In genomic region chr11:79886395-79886794, GRCm38 (mm10) we compare ENCODE assay signal across 18 mouse cellular contexts.
A peak's percentile ranks its signal among the peaks of the same experiment; 100 is the strongest.
DNase-seq lines count a peak whose midpoint lies in the region; ATAC-seq and TF ChIP-seq lines count a peak whose summit lies in the region.
"Had no signal": no experiment of that assay in that cellular context is flagged by ENCODE, and none has a peak within 500 bp of the region (broad histone marks: within the 10 kb centered on the region; RNA-seq: fewer than 3 reads in every experiment).

No protein-coding gene starts in this region.

- TF ChIP-seq POLR2A in kidney, adult 2 months (IDR thresholded peaks at IDR 0.05; ENCODE audit: low read depth, low read length) = no peak
- TF ChIP-seq POLR2A in small intestine, adult 2 months (IDR thresholded peaks at IDR 0.05; ENCODE audit: low read depth, low read length) = no peak

- DNase-seq in kidney, adult 2 months = no peak
- no peak for DNase-seq in kidney, postnatal 25 days
- peak; percentile 66 for DNase-seq in MEL-GATA-1-ER (ENCODE audit: extremely low read depth, low read depth)
- DNase-seq in urinary bladder, postnatal 14 days (ENCODE audit: low spot score) = no peak
- no peak for DNase-seq in heart, adult 9 months (ENCODE audit: low spot score in 2 of 2)
- DNase-seq: adrenal gland, adult 2 months; adrenal gland, postnatal 25 days; cerebellum, adult 18-20 months; cerebellum, postnatal 10 days; heart, adult 2 months had no signal

- no peaks in the 10 kb centered on the region for H3K9me3 ChIP-seq in intestine, postnatal 0 days (ENCODE audit: control insufficient read depth)
- H3K9me3 ChIP-seq in hindbrain, embryonic 13.5 days = no peaks in the 10 kb centered on the region
- H3K9me3 ChIP-seq: embryonic facial prominence, embryonic 12.5 days; forebrain, embryonic 15.5 days; hindbrain, embryonic 10.5 days; hindbrain, embryonic 15.5 days had no signal

- no peak overlapping the region for H3K4me2 ChIP-seq in intestine, postnatal 0 days (replicated peaks; ENCODE audit: low read depth)
- no peak overlapping the region for H3K4me2 ChIP-seq in hindbrain, embryonic 13.5 days
- H3K4me2 ChIP-seq: embryonic facial prominence, embryonic 12.5 days; forebrain, embryonic 15.5 days; heart, embryonic 12.5 days; hindbrain, embryonic 15.5 days had no signal

- H3K4me3 ChIP-seq in kidney, adult 2 months (ENCODE audit: insufficient read depth, low read depth, low read length) = no peak overlapping the region
- no peak overlapping the region for H3K4me3 ChIP-seq in intestine, postnatal 0 days (ENCODE audit: low read depth, low read length)
- no peak overlapping the region for H3K4me3 ChIP-seq in small intestine, adult 2 months (ENCODE audit: low read depth, low read length)
- no peak overlapping the region for H3K4me3 ChIP-seq in hindbrain, embryonic 13.5 days
- H3K4me3 ChIP-seq: embryonic facial prominence, embryonic 12.5 days; forebrain, embryonic 15.5 days; heart, adult 2 months; heart, embryonic 12.5 days; hindbrain, embryonic 10.5 days; hindbrain, embryonic 15.5 days had no signal

- TF ChIP-seq CTCF in kidney, adult 2 months (conservative IDR thresholded peaks at IDR 0.05; ENCODE audit: insufficient read depth, insufficient read length, low read depth, low read length) = no peak
- TF ChIP-seq CTCF in intestine, postnatal 0 days (IDR thresholded peaks at IDR 0.05; ENCODE audit: low read depth) = no peak
- no peak for TF ChIP-seq CTCF in small intestine, adult 2 months (IDR thresholded peaks at IDR 0.05; ENCODE audit: extremely low read depth, insufficient read length, insufficient replicate concordance, low read depth, low read length)

- 79% methylated on average over 1 of the region's 1 CpGs for WGBS in kidney, adult 2 months
- WGBS in intestine, postnatal 0 days = 97% methylated on average over 1 of the region's 1 CpGs
- 29% methylated on average over 1 of the region's 1 CpGs for WGBS in small intestine, adult 2 months
- WGBS in hindbrain, embryonic 13.5 days = 100% methylated on average over 1 of the region's 1 CpGs

- ATAC-seq in intestine, postnatal 0 days = no peak
- ATAC-seq in hindbrain, embryonic 13.5 days (ENCODE audit: low FRiP score) = no peak
- ATAC-seq: forebrain, embryonic 15.5 days had no signal

- H3K36me3 ChIP-seq in kidney, adult 2 months (ENCODE audit: control insufficient read depth, insufficient read depth, low read length) = no peaks in the 10 kb centered on the region
- no peaks in the 10 kb centered on the region for H3K36me3 ChIP-seq in intestine, postnatal 0 days (ENCODE audit: control insufficient read depth, insufficient read depth)
- H3K36me3 ChIP-seq in small intestine, adult 2 months (ENCODE audit: control insufficient read depth, insufficient read depth, low read length) = no peaks in the 10 kb centered on the region
- H3K36me3 ChIP-seq in hindbrain, embryonic 13.5 days = no peaks in the 10 kb centered on the region
- H3K36me3 ChIP-seq: embryonic facial prominence, embryonic 12.5 days; forebrain, embryonic 15.5 days; heart, embryonic 12.5 days; hindbrain, embryonic 10.5 days; hindbrain, embryonic 15.5 days had no signal

- peaks cover 5% of the 10 kb centered on the region; the same call in 1 of the 2 replicates for H3K4me1 ChIP-seq in kidney, adult 2 months (ENCODE audit: control insufficient read depth, insufficient read depth, low read length)
- no peaks in the 10 kb centered on the region for H3K4me1 ChIP-seq in intestine, postnatal 0 days (replicated peaks; ENCODE audit: control insufficient read depth, insufficient read depth, low read length)
- no peaks in the 10 kb centered on the region; the same call in 1 of the 2 replicates for H3K4me1 ChIP-seq in small intestine, adult 2 months (ENCODE audit: control insufficient read depth, insufficient read depth, insufficient read length, low read length)
- H3K4me1 ChIP-seq in hindbrain, embryonic 13.5 days (replicated peaks) = no peaks in the 10 kb centered on the region
- H3K4me1 ChIP-seq: embryonic facial prominence, embryonic 12.5 days; forebrain, embryonic 15.5 days; heart, embryonic 12.5 days; hindbrain, embryonic 15.5 days had no signal

- no peaks in the 10 kb centered on the region for H3K27me3 ChIP-seq in kidney, adult 2 months (replicated peaks; ENCODE audit: control insufficient read depth, insufficient read depth, low read length)
- no peaks in the 10 kb centered on the region for H3K27me3 ChIP-seq in intestine, postnatal 0 days (replicated peaks; ENCODE audit: control insufficient read depth, insufficient read depth, low read length)
- no peaks in the 10 kb centered on the region for H3K27me3 ChIP-seq in small intestine, adult 2 months (ENCODE audit: control insufficient read depth, insufficient read depth, low read length)
- H3K27me3 ChIP-seq in hindbrain, embryonic 13.5 days = no peaks in the 10 kb centered on the region
- H3K27me3 ChIP-seq: embryonic facial prominence, embryonic 12.5 days; forebrain, embryonic 15.5 days; heart, embryonic 12.5 days; hindbrain, embryonic 15.5 days had no signal

- H3K27ac ChIP-seq in kidney, adult 2 months (ENCODE audit: insufficient read depth, low read depth, low read length) = peak overlapping the region; percentile 57; the same call in 1 of the 2 replicates
- peak overlapping the region; percentile 71 for H3K27ac ChIP-seq in intestine, postnatal 0 days (ENCODE audit: low read depth, low read length)
- H3K27ac ChIP-seq in small intestine, adult 2 months (ENCODE audit: insufficient read depth, low read depth, low read length) = peak overlapping the region; percentile 8
- no peak overlapping the region for H3K27ac ChIP-seq in hindbrain, embryonic 13.5 days
- H3K27ac ChIP-seq: embryonic facial prominence, embryonic 12.5 days; forebrain, embryonic 15.5 days; heart, adult 2 months; hindbrain, embryonic 10.5 days; hindbrain, embryonic 15.5 days had no signal

- H3K9ac ChIP-seq in intestine, postnatal 0 days (ENCODE audit: low read depth, low read length) = no peak overlapping the region
- H3K9ac ChIP-seq in hindbrain, embryonic 13.5 days = no peak overlapping the region
- H3K9ac ChIP-seq: embryonic facial prominence, embryonic 12.5 days; forebrain, embryonic 15.5 days; heart, embryonic 12.5 days; hindbrain, embryonic 15.5 days had no signal
